8 mouse cellular contexts compared by ENCODE assay signal in genomic region chr2:152734501-152734900, GRCm38 (mm10). TPM values are rescaled to one million over a fixed set of nuclear protein-coding genes. Genes with fewer than 3 reads are reported as not detected.
DNase-seq lines count a peak whose midpoint lies in the region; ATAC-seq and TF ChIP-seq lines count a peak whose summit lies in the region.
"Had no signal": no experiment of that assay in that cellular context is flagged by ENCODE, and none has a peak within 500 bp of the region (broad histone marks: within the 10 kb centered on the region; RNA-seq: fewer than 3 reads in every experiment).

No protein-coding gene starts in this region.

- H3K27me3 ChIP-seq in megakaryocyte, embryonic 14.5 days (replicated peaks): peaks cover 13% of the 10 kb centered on the region
- H3K27me3 ChIP-seq in forebrain, postnatal 0 days (ENCODE audit: insufficient read depth, low read length): 0 out of 2 replicates have a peak, but pooled peaks cover 9% of the 10 kb centered on the region
- H3K27me3 ChIP-seq in liver, embryonic 13.5 days: peaks cover 27% of the 10 kb centered on the region

- no peak for TF ChIP-seq CTCF in forebrain, postnatal 0 days (IDR thresholded peaks at IDR 0.05; ENCODE audit: low read depth)

- H3K9me3 ChIP-seq in megakaryocyte, embryonic 14.5 days: no peaks in the 10 kb centered on the region
- no peaks in the 10 kb centered on the region for H3K9me3 ChIP-seq in forebrain, postnatal 0 days (ENCODE audit: low read length)
- H3K9me3 ChIP-seq in liver, embryonic 13.5 days (replicated peaks): no peaks in the 10 kb centered on the region

- H3K4me3 ChIP-seq in megakaryocyte, embryonic 14.5 days (replicated peaks): peak overlapping the region; percentile 97
- peak overlapping the region; percentile 47 for H3K4me3 ChIP-seq in forebrain, postnatal 0 days (ENCODE audit: low read depth, low read length)
- peak overlapping the region; percentile 67 for H3K4me3 ChIP-seq in liver, embryonic 13.5 days (replicated peaks)

- H3K36me3 ChIP-seq in megakaryocyte, embryonic 14.5 days (replicated peaks; ENCODE audit: low read length): no peaks in the 10 kb centered on the region
- H3K36me3 ChIP-seq in forebrain, postnatal 0 days (ENCODE audit: insufficient read depth): no peaks in the 10 kb centered on the region
- no peaks in the 10 kb centered on the region for H3K36me3 ChIP-seq in liver, embryonic 13.5 days

- no peak for DNase-seq in forebrain, postnatal 0 days
- DNase-seq in liver, embryonic 13.5 days: no peak
- no peak for DNase-seq in spleen, adult 18-20 months
- DNase-seq in adrenal gland, postnatal 10 days: no peak
- no peak for DNase-seq in urinary bladder, adult 18-20 months (ENCODE audit: low spot score in 2 of 2)

- no peak for ATAC-seq in megakaryocyte, adult 5-6 weeks (ENCODE audit: poor library complexity, severe bottlenecking)
- ATAC-seq in forebrain, postnatal 0 days: no peak
- ATAC-seq in liver, embryonic 13.5 days (ENCODE audit: low read depth): no peak

- H3K4me2 ChIP-seq in forebrain, postnatal 0 days (ENCODE audit: low read depth): peak overlapping the region; percentile 84
- H3K4me2 ChIP-seq in liver, embryonic 13.5 days: peak overlapping the region; percentile 93

- peak overlapping the region; percentile 42 for H3K27ac ChIP-seq in forebrain, postnatal 0 days (ENCODE audit: low read depth, low read length)
- H3K27ac ChIP-seq in liver, embryonic 13.5 days: peak overlapping the region; percentile 47

- H3K4me1 ChIP-seq in megakaryocyte, embryonic 14.5 days: peaks cover 74% of the 10 kb centered on the region
- H3K4me1 ChIP-seq in forebrain, postnatal 0 days (ENCODE audit: insufficient read depth): peaks cover 18% of the 10 kb centered on the region
- peaks cover 77% of the 10 kb centered on the region for H3K4me1 ChIP-seq in liver, embryonic 13.5 days (replicated peaks)

- peak overlapping the region; percentile 40; the same call in 1 of the 2 replicates for H3K9ac ChIP-seq in forebrain, postnatal 0 days
- peak overlapping the region; percentile 85 for H3K9ac ChIP-seq in liver, embryonic 13.5 days

- WGBS in forebrain, postnatal 0 days: 12% methylated on average over 10 of the region's 10 CpGs
- WGBS in liver, embryonic 13.5 days (ENCODE audit: insufficient replicate concordance): 22% methylated on average over 10 of the region's 10 CpGs

RNA-seq across cellular contexts. Expression of gene Id1, which starts 1.6 kb away (rescaled TPM):
- 9.3 and 45.9 TPM in 2 replicates for polyA plus RNA-seq in megakaryocyte, embryonic 14.5 days (2012; ENCODE audit: insufficient read depth, low replicate concordance)
- 28.4 and 48.3 TPM in 2 replicates for total RNA-seq in megakaryocyte, adult 5-6 weeks (2015)
- 35.0 and 40.1 TPM in 2 replicates for total RNA-seq in megakaryocyte, adult 5-6 weeks (2017)
- 58.8 and 70.5 TPM in 2 replicates for total RNA-seq in forebrain, postnatal 0 days (2014; rRNA removed)
- polyA plus RNA-seq in forebrain, postnatal 0 days (2015; fragmentation: Nextera tagmentation; extraction: Ambion mirVana): 59.8 and 71.3 TPM in 2 replicates
- 20.9 and 23.2 TPM in 2 replicates for polyA plus RNA-seq in liver, embryonic 13.5 days (2015; fragmentation: Nextera tagmentation; extraction: Ambion mirVana)
- total RNA-seq in adrenal gland, postnatal 10 days (2021): 100 to 1,000 TPM; 112 to 182 TPM

RNA-seq across cellular contexts. Expression of gene Cox4i2, which starts 19.5 kb away (rescaled TPM):
- polyA plus RNA-seq in megakaryocyte, embryonic 14.5 days (2012; ENCODE audit: insufficient read depth, low replicate concordance): 2.8 TPM in 1 of 2 replicates, not detected in the other
- total RNA-seq in megakaryocyte, adult 5-6 weeks (2015): 0.20 and 0.55 TPM in 2 replicates
- 0.41 TPM in 1 of 2 replicates, not detected in the other for total RNA-seq in megakaryocyte, adult 5-6 weeks (2017)
- total RNA-seq in forebrain, postnatal 0 days (2014; rRNA removed): 4.3 TPM in 2 replicates
- 4.4 and 5.4 TPM in 2 replicates for polyA plus RNA-seq in forebrain, postnatal 0 days (2015; fragmentation: Nextera tagmentation; extraction: Ambion mirVana)
- 1.1 and 1.2 TPM in 2 replicates for polyA plus RNA-seq in liver, embryonic 13.5 days (2015; fragmentation: Nextera tagmentation; extraction: Ambion mirVana)
- total RNA-seq in adrenal gland, postnatal 10 days (2021): 1 to 10 TPM; 8.0 to 8.3 TPM
- polyA plus RNA-seq: activated CD4-positive, CD25-positive, alpha-beta regulatory T cell, adult 4 months had no signal

RNA-seq across cellular contexts. Expression of gene Mcts2, which starts 47.7 kb away (rescaled TPM):
- polyA plus RNA-seq in megakaryocyte, embryonic 14.5 days (2012; ENCODE audit: insufficient read depth, low replicate concordance): not detected in 2 replicates
- 8.4 and 9.3 TPM in 2 replicates for total RNA-seq in megakaryocyte, adult 5-6 weeks (2015)
- 7.1 and 8.3 TPM in 2 replicates for total RNA-seq in megakaryocyte, adult 5-6 weeks (2017)
- total RNA-seq in forebrain, postnatal 0 days (2014; rRNA removed): 21.5 and 30.8 TPM in 2 replicates
- 26.6 and 29.9 TPM in 2 replicates for polyA plus RNA-seq in forebrain, postnatal 0 days (2015; fragmentation: Nextera tagmentation; extraction: Ambion mirVana)
- polyA plus RNA-seq in liver, embryonic 13.5 days (2015; fragmentation: Nextera tagmentation; extraction: Ambion mirVana): 23.6 and 23.8 TPM in 2 replicates
- total RNA-seq in adrenal gland, postnatal 10 days (2021): 10 to 100 TPM; 24.5 to 26.7 TPM

Comparison
In these comparisons a context has a peak if more than half of its experiments do, and no peak if none do; other contexts are left out.
1. H3K4me3 ChIP-seq: peak in every context shown above with its lines; median percentile 97 in megakaryocyte, embryonic 14.5 days; 67 in liver, embryonic 13.5 days; 47 in forebrain, postnatal 0 days.